Mouse (Mus musculus): Measurements from ENCODE around the gene Cnr2. TPM values are rescaled to one million over a fixed set of nuclear protein-coding genes. Genes with fewer than 3 reads are reported as not detected.
A peak's percentile ranks its signal among the peaks of the same experiment; 100 is the strongest.

Cnr2 gene
- polyA plus RNA-seq, 1 experiment from 2014 or later = 0.29 TPM

GRCm38 (mm10) chr4:135911531-135911930 is 16.3 kb downstream of the Cnr2 start:
- Histone ChIP-seq H3K36me3 (no peaks in the 10 kb centered on the region), H3K9ac (no peak overlapping the region), H3K4me3 (no peak overlapping the region), H3K27me3 (replicated peaks) (no peaks in the 10 kb centered on the region), H3K4me1 (peaks cover 11% of the 10 kb centered on the region), H3K9me3 (0 out of 2 replicates have a peak, but pooled peaks cover under 1% of the 10 kb centered on the region), H3K4me2 (no peak overlapping the region), H3K27ac (replicated peaks) (no peak overlapping the region)
- no peak for ATAC-seq (ENCODE audit: extremely low read depth, insufficient number of reproducible peaks, low FRiP score, low TSS enrichment)
- 51% methylated on average over 7 of the region's 7 CpGs for WGBS

- H3K9ac ChIP-seq = no peak overlapping the region
- WGBS = 53% methylated on average over 3 of the region's 3 CpGs
- H3K9me3 ChIP-seq = no peaks in the 10 kb centered on the region
- no peak overlapping the region for H3K27ac ChIP-seq (replicated peaks)
- H3K4me2 ChIP-seq = no peak overlapping the region
- H3K36me3 ChIP-seq = no peaks in the 10 kb centered on the region
- no peaks in the 10 kb centered on the region for H3K27me3 ChIP-seq (replicated peaks)
- H3K4me1 ChIP-seq = peaks cover 11% of the 10 kb centered on the region
- ATAC-seq (ENCODE audit: extremely low read depth, insufficient number of reproducible peaks, low FRiP score, low TSS enrichment) = no peak
- no peak overlapping the region for H3K4me3 ChIP-seq
Measured at GRCm38 (mm10) chr4:135912164-135912563, 17.0 kb downstream of the Cnr2 start.

GRCm38 (mm10) chr4:135912835-135913234 is 17.6 kb downstream of the Cnr2 start:
- no peak for ATAC-seq (ENCODE audit: extremely low read depth, insufficient number of reproducible peaks, low FRiP score, low TSS enrichment)
- Histone ChIP-seq H3K4me3 (no peak overlapping the region), H3K4me2 (no peak overlapping the region), H3K9me3 (no peaks in the 10 kb centered on the region), H3K27me3 (replicated peaks) (no peaks in the 10 kb centered on the region), H3K9ac (no peak overlapping the region), H3K4me1 (peaks cover 11% of the 10 kb centered on the region), H3K36me3 (no peaks in the 10 kb centered on the region), H3K27ac (replicated peaks) (no peak overlapping the region)
- 51% methylated on average over 3 of the region's 3 CpGs for WGBS

- Histone ChIP-seq H3K27ac (replicated peaks) (no peak overlapping the region), H3K9ac (no peak overlapping the region), H3K36me3 (no peaks in the 10 kb centered on the region), H3K27me3 (replicated peaks) (no peaks in the 10 kb centered on the region), H3K4me2 (no peak overlapping the region), H3K4me3 (no peak overlapping the region), H3K9me3 (no peaks in the 10 kb centered on the region), H3K4me1 (peaks cover 11% of the 10 kb centered on the region)
- ATAC-seq (ENCODE audit: extremely low read depth, insufficient number of reproducible peaks, low FRiP score, low TSS enrichment) = no peak
- WGBS = 53% methylated on average over 4 of the region's 4 CpGs
Measured at GRCm38 (mm10) chr4:135913433-135913832, 18.2 kb downstream of the Cnr2 start.

GRCm38 (mm10) chr4:135918635-135919279 is 23.6 kb downstream of the Cnr2 start:
- Histone ChIP-seq H3K4me3 (no peak overlapping the region), H3K27me3 (replicated peaks) (no peaks in the 10 kb centered on the region), H3K9me3 (no peaks in the 10 kb centered on the region), H3K36me3 (peaks cover 9% of the 10 kb centered on the region), H3K4me1 (peaks cover 10% of the 10 kb centered on the region), H3K27ac (replicated peaks) (no peak overlapping the region), H3K4me2 (no peak overlapping the region), H3K9ac (no peak overlapping the region)
- WGBS = 77% methylated on average over 13 of the region's 13 CpGs
- ATAC-seq (ENCODE audit: extremely low read depth, insufficient number of reproducible peaks, low FRiP score, low TSS enrichment) = no peak

- Histone ChIP-seq H3K36me3 (peaks cover 12% of the 10 kb centered on the region), H3K9me3 (no peaks in the 10 kb centered on the region), H3K27ac (replicated peaks) (no peak overlapping the region), H3K4me1 (peaks cover 10% of the 10 kb centered on the region), H3K4me2 (no peak overlapping the region), H3K4me3 (no peak overlapping the region), H3K27me3 (replicated peaks) (no peaks in the 10 kb centered on the region), H3K9ac (no peak overlapping the region)
- 83% methylated on average over 3 of the region's 3 CpGs for WGBS
- no peak for ATAC-seq (ENCODE audit: extremely low read depth, insufficient number of reproducible peaks, low FRiP score, low TSS enrichment)
Measured at GRCm38 (mm10) chr4:135919280-135919639, 24.1 kb downstream of the Cnr2 start.

- H3K27me3 ChIP-seq (replicated peaks) = no peaks in the 10 kb centered on the region
- H3K4me3 ChIP-seq = peak within 1 kb of the TSS; percentile 89
- peak within 1 kb of the TSS; percentile 88 for H3K9ac ChIP-seq
- WGBS = 1% methylated on average over 60 of the region's 60 CpGs
- no peaks in the 10 kb centered on the region for H3K9me3 ChIP-seq
- H3K4me1 ChIP-seq = peaks cover 17% of the 10 kb centered on the region
- H3K27ac ChIP-seq (replicated peaks) = peak within 1 kb of the TSS; percentile 74
- H3K4me2 ChIP-seq = peak within 1 kb of the TSS; percentile 93
- ATAC-seq (ENCODE audit: extremely low read depth, insufficient number of reproducible peaks, low FRiP score, low TSS enrichment) = peak; percentile 94
- H3K36me3 ChIP-seq = peaks cover 20% of the 10 kb centered on the region
Measured at GRCm38 (mm10) chr4:135920304-135921241, 25.4 kb downstream of the Cnr2 start, which contains the start of gene Fuca1. Gene Fuca1 (plus strand): TSS chr4:135920735.

GRCm38 (mm10) chr4:135921257-135922120 is 26.3 kb downstream of the Cnr2 start:
- Histone ChIP-seq H3K9ac (peak overlapping the region; percentile 88), H3K27ac (replicated peaks) (peak overlapping the region; percentile 74), H3K4me2 (peak overlapping the region; percentile 93), H3K4me3 (peak overlapping the region; percentile 89), H3K36me3 (peaks cover 25% of the 10 kb centered on the region), H3K4me1 (peaks cover 25% of the 10 kb centered on the region), H3K27me3 (replicated peaks) (no peaks in the 10 kb centered on the region), H3K9me3 (no peaks in the 10 kb centered on the region)
- 9% methylated on average over 26 of the region's 26 CpGs for WGBS
- no peak for ATAC-seq (ENCODE audit: extremely low read depth, insufficient number of reproducible peaks, low FRiP score, low TSS enrichment)

- H3K27me3 ChIP-seq (replicated peaks) = no peaks in the 10 kb centered on the region
- peak overlapping the region; percentile 89 for H3K4me3 ChIP-seq
- H3K9me3 ChIP-seq = no peaks in the 10 kb centered on the region
- no peak for ATAC-seq (ENCODE audit: extremely low read depth, insufficient number of reproducible peaks, low FRiP score, low TSS enrichment)
- peak overlapping the region; percentile 93 for H3K4me2 ChIP-seq
- peak overlapping the region; percentile 88 for H3K9ac ChIP-seq
- WGBS = 82% methylated on average over 1 of the region's 1 CpGs
- no peak overlapping the region for H3K27ac ChIP-seq (replicated peaks)
- H3K4me1 ChIP-seq = peaks cover 25% of the 10 kb centered on the region
- H3K36me3 ChIP-seq = peaks cover 25% of the 10 kb centered on the region
Measured at GRCm38 (mm10) chr4:135922190-135922589, 27.0 kb downstream of the Cnr2 start.

GRCm38 (mm10) chr4:135924418-135924817 is 29.2 kb downstream of the Cnr2 start:
- H3K27me3 ChIP-seq (replicated peaks) = no peaks in the 10 kb centered on the region
- peaks cover 25% of the 10 kb centered on the region for H3K4me1 ChIP-seq
- no peak overlapping the region for H3K9ac ChIP-seq
- 76% methylated on average over 2 of the region's 2 CpGs for WGBS
- no peak overlapping the region for H3K4me2 ChIP-seq
- peaks cover 33% of the 10 kb centered on the region for H3K36me3 ChIP-seq
- H3K9me3 ChIP-seq = no peaks in the 10 kb centered on the region
- H3K4me3 ChIP-seq = no peak overlapping the region
- no peak overlapping the region for H3K27ac ChIP-seq (replicated peaks)
- no peak for ATAC-seq (ENCODE audit: extremely low read depth, insufficient number of reproducible peaks, low FRiP score, low TSS enrichment)

GRCm38 (mm10) chr4:135925341-135925740 is 30.1 kb downstream of the Cnr2 start:
- 48% methylated on average over 5 of the region's 5 CpGs for WGBS
- Histone ChIP-seq H3K4me3 (no peak overlapping the region), H3K9ac (0 out of 2 replicates have a peak overlapping the region, but pooled peaks have one; percentile 37), H3K27ac (replicated peaks) (peak overlapping the region; percentile 52; the same call in 1 of the 2 replicates), H3K4me2 (no peak overlapping the region), H3K27me3 (replicated peaks) (no peaks in the 10 kb centered on the region), H3K9me3 (no peaks in the 10 kb centered on the region), H3K4me1 (peaks cover 25% of the 10 kb centered on the region), H3K36me3 (peaks cover 41% of the 10 kb centered on the region)
- ATAC-seq (ENCODE audit: extremely low read depth, insufficient number of reproducible peaks, low FRiP score, low TSS enrichment) = no peak

Data from heart, embryonic 13.5 days (tissue).